ENCODE assay signal across 9 mouse cellular contexts in genomic region chr6:47942461-47942860, GRCm38 (mm10). TPM values are rescaled to one million over a fixed set of nuclear protein-coding genes. Genes with fewer than 3 reads are reported as not detected.
DNase-seq lines count a peak whose midpoint lies in the region; ATAC-seq lines count a peak whose summit lies in the region.
"Had no signal": no experiment of that assay in that cellular context is flagged by ENCODE, and none has a peak within 500 bp of the region (broad histone marks: within the 10 kb centered on the region; RNA-seq: fewer than 3 reads in every experiment).

No protein-coding gene starts in this region.

- peaks cover 2% of the 10 kb centered on the region; the same call in 1 of the 2 replicates for H3K4me1 ChIP-seq in heart, embryonic 16.5 days (ENCODE audit: control insufficient read depth, insufficient read depth, low read length)
- peaks cover 6% of the 10 kb centered on the region; the same call in 1 of the 2 replicates for H3K4me1 ChIP-seq in midbrain, embryonic 14.5 days (ENCODE audit: control insufficient read depth, insufficient read depth, low read length)

- WGBS in heart, embryonic 16.5 days, result 45% methylated on average over 12 of the region's 12 CpGs
- WGBS in midbrain, embryonic 14.5 days, result 51% methylated on average over 12 of the region's 12 CpGs

- peak overlapping the region; percentile 56 for H3K4me3 ChIP-seq in heart, embryonic 16.5 days (ENCODE audit: low read length)
- peak overlapping the region; percentile 40 for H3K4me3 ChIP-seq in midbrain, embryonic 14.5 days (replicated peaks; ENCODE audit: low read depth, low read length)

- H3K27ac ChIP-seq in heart, embryonic 16.5 days (ENCODE audit: low read length), result no peak overlapping the region
- no peak overlapping the region for H3K27ac ChIP-seq in midbrain, embryonic 14.5 days (replicated peaks; ENCODE audit: low read depth, low read length)

- H3K36me3 ChIP-seq in heart, embryonic 16.5 days (ENCODE audit: control insufficient read depth, insufficient read depth), result no peaks in the 10 kb centered on the region
- no peaks in the 10 kb centered on the region for H3K36me3 ChIP-seq in midbrain, embryonic 14.5 days (ENCODE audit: control insufficient read depth, insufficient read depth, low read length)
- H3K36me3 ChIP-seq: G1E had no signal

- H3K9me3 ChIP-seq in heart, embryonic 16.5 days (replicated peaks; ENCODE audit: control insufficient read depth, low read length), result no peaks in the 10 kb centered on the region
- no peaks in the 10 kb centered on the region for H3K9me3 ChIP-seq in midbrain, embryonic 14.5 days (ENCODE audit: control insufficient read depth, low read length)

- ATAC-seq in heart, embryonic 16.5 days (replicated peaks; ENCODE audit: extremely low read depth, insufficient read depth, low FRiP score), result no peak
- ATAC-seq in common myeloid progenitor, adult 5-6 weeks (replicated peaks; ENCODE audit: low read depth, poor library complexity, severe bottlenecking), result 0 out of 2 replicates have a peak, but pooled peaks have one; percentile 17
- peak; percentile 21 for ATAC-seq in inflammation-experienced regulatory T-cells, adult 6 months
- no peak for ATAC-seq in midbrain, embryonic 14.5 days (ENCODE audit: low FRiP score, low TSS enrichment)
- ATAC-seq in activated CD4-positive, CD25-positive, alpha-beta regulatory T cell, adult 4 months, result no peak

- peak overlapping the region; percentile 76 for H3K9ac ChIP-seq in heart, embryonic 16.5 days (ENCODE audit: low read length)
- H3K9ac ChIP-seq in midbrain, embryonic 14.5 days (replicated peaks; ENCODE audit: low read length), result no peak overlapping the region; the same call in 1 of the 2 replicates

- H3K4me2 ChIP-seq in heart, embryonic 16.5 days (ENCODE audit: low read depth, low read length), result peak overlapping the region; percentile 84
- peak overlapping the region; percentile 65 for H3K4me2 ChIP-seq in midbrain, embryonic 14.5 days (ENCODE audit: low read length)

- no peak for DNase-seq in heart, adult 18-20 months
- peak; percentile 3 for DNase-seq in midbrain, embryonic 14.5 days
- no peak for DNase-seq in left cerebral cortex, adult 9 months (ENCODE audit: low spot score in 2 of 2)
- DNase-seq in kidney, postnatal 14 days, result no peak

- H3K27me3 ChIP-seq in heart, embryonic 16.5 days (ENCODE audit: control insufficient read depth, insufficient read depth, low read length), result no peaks in the 10 kb centered on the region
- no peaks in the 10 kb centered on the region for H3K27me3 ChIP-seq in midbrain, embryonic 14.5 days (ENCODE audit: control insufficient read depth, insufficient read depth, low read length)

RNA-seq across cellular contexts. Expression of gene Zfp956, which starts 10.7 kb away (rescaled TPM):
- 3.3 and 3.9 TPM in 2 replicates for polyA plus RNA-seq in heart, embryonic 16.5 days (2015; fragmentation: Nextera tagmentation; extraction: Ambion mirVana)
- 1 to 10 TPM; 1.6 to 1.9 TPM for total RNA-seq in heart, adult 18-20 months (2021)
- total RNA-seq in common myeloid progenitor, adult 5-6 weeks (2017), result 7.9 and 10.3 TPM in 2 replicates
- polyA plus RNA-seq in inflammation-experienced regulatory T-cells, adult 6 months (2017; shearing (Covaris generic)), result 10 to 100 TPM; 14.0 to 31.5 (median 28.4) TPM
- polyA plus RNA-seq in midbrain, embryonic 14.5 days (2014; fragmentation: Nextera tagmentation; extraction: Ambion mirVana), result 14.0 and 17.9 TPM in 2 replicates
- 10 to 100 TPM; 12.5 to 15.6 TPM for polyA plus RNA-seq in activated CD4-positive, CD25-positive, alpha-beta regulatory T cell, adult 4 months (2017; shearing (Covaris generic))

RNA-seq across cellular contexts. Expression of gene Zfp212, which starts 22.2 kb away (rescaled TPM):
- 10.3 and 10.9 TPM in 2 replicates for polyA plus RNA-seq in heart, embryonic 16.5 days (2015; fragmentation: Nextera tagmentation; extraction: Ambion mirVana)
- total RNA-seq in heart, adult 18-20 months (2021), result 1 to 10 TPM; 7.4 to 8.8 TPM
- total RNA-seq in common myeloid progenitor, adult 5-6 weeks (2017), result 9.0 and 10.3 TPM in 2 replicates
- polyA plus RNA-seq in inflammation-experienced regulatory T-cells, adult 6 months (2017; shearing (Covaris generic)), result 10 to 100 TPM; 13.3 to 16.0 (median 13.6) TPM
- 11.7 and 16.4 TPM in 2 replicates for polyA plus RNA-seq in midbrain, embryonic 14.5 days (2014; fragmentation: Nextera tagmentation; extraction: Ambion mirVana)
- 10 to 100 TPM; 14.6 to 15.2 TPM for polyA plus RNA-seq in activated CD4-positive, CD25-positive, alpha-beta regulatory T cell, adult 4 months (2017; shearing (Covaris generic))

Comparison
In these comparisons a context has a peak if more than half of its experiments do, and no peak if none do; other contexts are left out.
1. ATAC-seq: peak in common myeloid progenitor, adult 5-6 weeks (single experiment) and inflammation-experienced regulatory T-cells, adult 6 months (single experiment); none in heart, embryonic 16.5 days (single experiment), midbrain, embryonic 14.5 days (single experiment) and activated CD4-positive, CD25-positive, alpha-beta regulatory T cell, adult 4 months (single experiment).